Mouse (Mus musculus): ENCODE results near the gene Gm10031. TPM values are rescaled to one million over a fixed set of nuclear protein-coding genes. Genes with fewer than 3 reads are reported as not detected.
A peak's percentile ranks its signal among the peaks of the same experiment; 100 is the strongest.

The Gm10031 gene
- polyA plus RNA-seq, 1 experiment from 2014 or later, result 0.68 TPM

DNA sequence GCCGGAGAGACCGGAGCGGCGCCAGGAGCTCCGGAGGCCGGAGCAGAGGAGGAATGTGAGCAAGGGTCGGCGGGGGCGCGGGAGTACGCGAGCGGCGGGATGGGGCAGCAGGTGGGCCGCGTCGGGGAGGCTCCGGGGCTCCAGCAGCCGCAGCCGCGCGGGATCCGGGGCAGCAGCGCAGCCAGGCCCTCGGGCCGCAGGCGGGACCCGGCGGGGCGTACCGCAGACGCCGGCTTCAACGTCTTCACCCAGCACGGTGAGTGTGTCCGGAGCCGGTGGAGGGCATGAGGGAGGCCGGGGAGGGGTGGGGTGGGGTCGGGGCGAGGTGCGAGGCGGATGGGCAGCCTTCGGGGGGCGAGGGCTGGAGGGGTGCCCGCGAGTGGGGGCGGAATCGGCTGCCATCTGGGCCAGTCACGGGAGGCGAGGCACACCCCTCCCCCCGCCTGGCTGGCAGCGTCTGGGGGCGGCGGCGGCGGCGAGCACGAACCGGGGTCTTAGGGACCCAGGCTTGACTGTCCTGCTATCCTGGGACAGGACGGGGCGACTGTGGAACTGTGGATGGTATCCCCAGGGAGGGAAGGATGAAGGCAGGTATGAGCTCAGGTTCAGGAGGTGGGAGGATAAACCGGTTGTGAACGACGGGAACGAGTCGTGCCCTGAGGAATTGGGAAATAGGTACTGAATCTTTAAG lies 35.3 kb downstream of the Gm10031 start:
- peak overlapping the region; percentile 93 for H3K4me3 ChIP-seq

GRCm38 (mm10) chr1:156559641-156560020 lies 35.8 kb downstream of the Gm10031 start:
- Histone ChIP-seq H3K27me3 (no peaks in the 10 kb centered on the region), H3K9me3 (no peaks in the 10 kb centered on the region), H3K4me1 (replicated peaks) (peaks cover 27% of the 10 kb centered on the region), H3K36me3 (no peaks in the 10 kb centered on the region), H3K4me3 (peak overlapping the region; percentile 93), H3K27ac (replicated peaks) (peak overlapping the region; percentile 99), H3K4me2 (peak overlapping the region; percentile 66), H3K9ac (peak overlapping the region; percentile 99)
- 14% methylated on average over 8 of the region's 8 CpGs for WGBS
- peak; percentile 37 for ATAC-seq (ENCODE audit: low read depth)

More for the DNA sequence above, 35.3 kb downstream of the Gm10031 start:
- Histone ChIP-seq H3K27ac (replicated peaks) (peak overlapping the region; percentile 99), H3K9me3 (no peaks in the 10 kb centered on the region), H3K27me3 (no peaks in the 10 kb centered on the region), H3K9ac (peak overlapping the region; percentile 99), H3K36me3 (no peaks in the 10 kb centered on the region), H3K4me1 (replicated peaks) (peaks cover 27% of the 10 kb centered on the region), H3K4me2 (peak overlapping the region; percentile 66)
- peak; percentile 70 for ATAC-seq (ENCODE audit: low read depth)
- under 1% methylated on average over 55 of the region's 66 CpGs for WGBS

GRCm38 (mm10) chr1:156560500-156560899 lies 36.7 kb downstream of the Gm10031 start:
- Histone ChIP-seq H3K36me3 (no peaks in the 10 kb centered on the region), H3K27me3 (no peaks in the 10 kb centered on the region), H3K9ac (peak overlapping the region; percentile 26; the same call in 1 of the 2 replicates), H3K9me3 (no peaks in the 10 kb centered on the region), H3K27ac (replicated peaks) (no peak overlapping the region), H3K4me2 (peak overlapping the region; percentile 66), H3K4me1 (replicated peaks) (peaks cover 27% of the 10 kb centered on the region), H3K4me3 (peak overlapping the region; percentile 93)
- no peak for ATAC-seq (ENCODE audit: low read depth)
- 86% methylated on average over 9 of the region's 9 CpGs for WGBS

DNA sequence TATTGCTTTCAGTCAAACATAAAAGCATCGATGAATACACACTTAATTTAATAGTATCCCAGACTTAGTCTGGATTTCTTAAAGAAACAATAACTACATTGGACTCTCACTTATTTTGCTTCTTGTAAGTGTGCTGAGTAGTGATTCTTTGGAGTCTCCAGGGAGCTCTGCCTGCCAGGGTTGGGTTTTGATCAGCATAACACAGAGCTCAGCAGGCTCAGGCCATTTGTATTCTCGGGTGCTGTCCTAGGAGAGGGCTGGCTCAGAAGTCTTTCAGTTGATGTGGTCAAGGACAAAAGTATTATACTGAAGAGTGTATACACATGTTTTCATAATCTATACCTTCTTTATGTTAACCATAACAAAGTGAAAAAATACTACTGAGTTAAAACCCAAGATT lies 41.5 kb downstream of the Gm10031 start:
- no peaks in the 10 kb centered on the region for H3K27me3 ChIP-seq
- no peak overlapping the region for H3K4me3 ChIP-seq
- no peaks in the 10 kb centered on the region for H3K9me3 ChIP-seq
- no peak for ATAC-seq (ENCODE audit: low read depth)
- no peak overlapping the region for H3K9ac ChIP-seq
- H3K36me3 ChIP-seq, result no peaks in the 10 kb centered on the region
- no peak overlapping the region for H3K27ac ChIP-seq (replicated peaks)
- H3K4me2 ChIP-seq, result no peak overlapping the region
- peaks cover 19% of the 10 kb centered on the region for H3K4me1 ChIP-seq (replicated peaks)
- 64% methylated on average over 2 of the region's 2 CpGs for WGBS

DNA sequence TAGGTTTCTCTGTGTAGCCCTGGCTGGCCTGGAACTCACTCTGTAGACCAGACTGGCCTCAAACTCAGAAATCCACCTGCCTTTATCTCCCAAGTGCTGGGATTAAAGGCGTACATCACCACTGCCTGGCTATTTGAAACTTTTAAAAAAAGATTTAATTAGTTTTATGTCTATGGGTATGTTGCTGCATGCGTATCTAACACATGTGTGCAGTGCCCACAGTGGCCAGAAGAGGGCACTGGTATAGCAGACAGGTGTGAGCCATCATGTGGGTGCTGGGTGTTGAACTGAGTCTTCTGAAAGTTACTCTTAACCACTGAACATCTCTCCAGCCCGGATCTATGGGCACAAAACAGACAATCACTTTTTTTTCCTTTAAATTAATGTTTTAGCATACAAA lies 42.3 kb downstream of the Gm10031 start:
- H3K27ac ChIP-seq (replicated peaks), result no peak overlapping the region
- no peaks in the 10 kb centered on the region for H3K9me3 ChIP-seq
- ATAC-seq (ENCODE audit: low read depth), result no peak
- H3K27me3 ChIP-seq, result no peaks in the 10 kb centered on the region
- H3K4me1 ChIP-seq (replicated peaks), result peaks cover 12% of the 10 kb centered on the region
- H3K9ac ChIP-seq, result no peak overlapping the region
- 99% methylated on average over 3 of the region's 3 CpGs for WGBS
- no peak overlapping the region for H3K4me2 ChIP-seq
- H3K4me3 ChIP-seq, result no peak overlapping the region
- no peaks in the 10 kb centered on the region for H3K36me3 ChIP-seq

DNA sequence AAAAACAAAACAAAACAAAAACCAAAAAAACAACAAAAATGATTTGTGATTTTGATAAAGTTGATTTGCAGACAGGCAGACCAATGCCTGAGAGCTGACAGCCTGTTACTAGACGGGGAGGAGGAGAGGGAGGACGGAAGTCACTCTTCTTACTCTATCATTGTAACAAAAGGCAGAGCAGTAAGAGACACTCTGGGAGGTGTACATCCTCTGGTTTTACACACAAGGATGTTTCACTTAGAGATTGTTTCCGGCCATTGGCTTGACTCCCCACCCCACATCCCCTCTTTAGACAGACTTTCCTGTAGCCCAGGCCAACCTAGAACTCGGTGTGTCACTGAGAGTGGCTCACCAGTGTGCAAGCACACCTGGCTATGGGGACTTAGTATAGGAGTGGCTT lies 45.8 kb downstream of the Gm10031 start:
- Histone ChIP-seq H3K9ac (no peak overlapping the region), H3K4me2 (no peak overlapping the region), H3K9me3 (no peaks in the 10 kb centered on the region), H3K36me3 (no peaks in the 10 kb centered on the region), H3K27me3 (no peaks in the 10 kb centered on the region), H3K4me1 (replicated peaks) (no peaks in the 10 kb centered on the region), H3K4me3 (no peak overlapping the region), H3K27ac (replicated peaks) (no peak overlapping the region)
- WGBS, result 80% methylated on average over 4 of the region's 4 CpGs
- no peak for ATAC-seq (ENCODE audit: low read depth)

DNA sequence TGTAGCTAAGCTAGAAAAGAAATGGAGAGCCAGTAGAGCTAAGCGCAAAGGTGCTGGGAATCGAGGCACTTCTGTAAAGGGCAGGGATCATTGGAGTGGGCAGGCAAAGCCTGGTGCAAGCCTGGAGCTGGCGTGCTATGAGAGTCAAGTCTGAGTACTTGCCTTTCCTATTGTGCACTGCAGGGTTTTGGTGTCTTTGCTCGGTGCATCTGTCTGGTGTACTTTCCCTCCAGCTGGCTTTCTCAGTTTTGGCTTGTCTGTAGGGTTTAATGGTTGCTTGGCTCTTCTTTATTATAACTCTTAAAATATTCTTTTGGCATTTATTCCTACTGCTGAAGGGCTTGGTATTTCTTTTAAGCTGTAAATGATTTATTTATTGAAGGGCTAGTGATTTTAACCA lies 49.1 kb downstream of the Gm10031 start:
- H3K36me3 ChIP-seq, result no peaks in the 10 kb centered on the region
- no peak overlapping the region for H3K27ac ChIP-seq (replicated peaks)
- 79% methylated on average over 4 of the region's 4 CpGs for WGBS
- H3K9ac ChIP-seq, result no peak overlapping the region
- H3K9me3 ChIP-seq, result no peaks in the 10 kb centered on the region
- no peak for ATAC-seq (ENCODE audit: low read depth)
- H3K4me1 ChIP-seq (replicated peaks), result no peaks in the 10 kb centered on the region
- H3K27me3 ChIP-seq, result no peaks in the 10 kb centered on the region
- no peak overlapping the region for H3K4me3 ChIP-seq
- no peak overlapping the region for H3K4me2 ChIP-seq

Other genes starting within 250 kb of the Gm10031 start
- 0.40 and 0.65 TPM in 2 replicates for gene Tdrd5, start 220.3 kb upstream of the Gm10031 start, polyA plus RNA-seq (2015; fragmentation: Nextera tagmentation; extraction: Ambion mirVana)
- gene Nphs2, start 213.3 kb upstream of the Gm10031 start, polyA plus RNA-seq (2015; fragmentation: Nextera tagmentation; extraction: Ambion mirVana), result 0.06 TPM in 1 of 2 replicates, not detected in the other
- 638 and 804 TPM in 2 replicates for gene Gm2000, start 158.0 kb upstream of the Gm10031 start, polyA plus RNA-seq (2015; fragmentation: Nextera tagmentation; extraction: Ambion mirVana)
- gene Axdnd1, start 102.9 kb upstream of the Gm10031 start, polyA plus RNA-seq (2015; fragmentation: Nextera tagmentation; extraction: Ambion mirVana), result 0.27 TPM in 1 of 2 replicates, not detected in the other
- 10.3 and 15.2 TPM in 2 replicates for gene Soat1, start 49.7 kb upstream of the Gm10031 start, polyA plus RNA-seq (2015; fragmentation: Nextera tagmentation; extraction: Ambion mirVana)
- 5.4 and 6.1 TPM in 2 replicates for gene Abl2, start 34.8 kb downstream of the Gm10031 start, polyA plus RNA-seq (2015; fragmentation: Nextera tagmentation; extraction: Ambion mirVana)
- 2.4 and 3.2 TPM in 2 replicates for gene Tor3a, start 150.3 kb downstream of the Gm10031 start, polyA plus RNA-seq (2015; fragmentation: Nextera tagmentation; extraction: Ambion mirVana)
- 27.6 and 28.2 TPM in 2 replicates for gene Fam20b, start 195.1 kb downstream of the Gm10031 start, polyA plus RNA-seq (2015; fragmentation: Nextera tagmentation; extraction: Ambion mirVana)

Measured in neural tube, embryonic 13.5 days (tissue).